Mouse (Mus musculus): ENCODE measurements around the gene Gm12166. TPM values are rescaled to one million over a fixed set of nuclear protein-coding genes. Genes with fewer than 3 reads are reported as not detected.
A peak's percentile ranks its signal among the peaks of the same experiment; 100 is the strongest.
"Not testable (repeated sequence)": the region's sequence is repeated elsewhere in the genome, so short reads cannot be mapped to it uniquely, and the experiment has no call there.

Gene Gm12166
- total RNA-seq, 4 experiments from 2014 or later: 3.3 to 5.9 (median 4.4) TPM

DNA sequence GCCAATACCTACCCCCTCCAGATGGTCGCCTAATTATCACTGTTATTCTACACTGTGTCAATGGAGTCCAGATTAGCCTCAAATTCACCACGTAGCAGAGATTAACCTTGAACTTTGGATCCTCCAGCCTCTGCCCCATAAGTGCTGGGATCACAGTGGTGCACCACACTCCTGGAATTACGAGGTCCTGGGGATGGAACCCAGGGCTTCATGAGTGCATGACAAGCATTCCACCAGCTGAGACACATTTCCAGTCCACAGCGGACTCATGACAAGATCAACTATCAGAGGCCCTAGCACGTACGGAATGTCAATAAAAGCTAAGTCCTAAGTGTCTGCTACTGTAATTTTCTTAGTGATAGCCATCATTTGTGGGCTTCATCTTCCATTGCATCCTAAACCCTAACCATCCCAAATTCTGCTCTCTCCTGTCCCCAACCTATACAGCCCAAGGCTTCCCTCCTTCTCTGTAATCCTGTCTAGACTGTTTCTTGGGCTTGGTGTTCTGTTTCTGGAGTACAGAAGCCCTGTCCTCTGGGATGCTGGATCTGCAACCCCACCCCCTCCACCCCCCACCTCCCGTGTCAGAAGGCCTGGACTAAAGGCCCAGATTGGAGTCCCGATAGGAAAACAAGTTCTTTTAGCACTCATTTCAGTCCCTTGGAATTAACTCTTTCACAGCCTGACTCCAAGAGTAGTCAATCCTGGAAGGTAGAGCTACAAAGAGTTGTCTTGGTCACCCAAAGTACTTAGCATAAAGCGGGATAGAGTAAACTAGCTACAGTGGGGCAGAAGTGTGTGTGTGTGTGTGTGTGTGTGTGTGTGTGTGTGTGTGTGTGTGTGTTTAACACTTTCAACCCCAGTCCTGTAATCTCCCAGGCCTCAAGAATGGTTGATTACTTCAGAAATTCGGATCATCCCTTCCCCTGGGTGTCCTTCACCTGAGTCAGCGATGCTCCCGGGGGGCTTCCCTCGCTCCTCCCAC is 3.1 kb upstream of the Gm12166 start:
- DNase-seq: no peak

DNA sequence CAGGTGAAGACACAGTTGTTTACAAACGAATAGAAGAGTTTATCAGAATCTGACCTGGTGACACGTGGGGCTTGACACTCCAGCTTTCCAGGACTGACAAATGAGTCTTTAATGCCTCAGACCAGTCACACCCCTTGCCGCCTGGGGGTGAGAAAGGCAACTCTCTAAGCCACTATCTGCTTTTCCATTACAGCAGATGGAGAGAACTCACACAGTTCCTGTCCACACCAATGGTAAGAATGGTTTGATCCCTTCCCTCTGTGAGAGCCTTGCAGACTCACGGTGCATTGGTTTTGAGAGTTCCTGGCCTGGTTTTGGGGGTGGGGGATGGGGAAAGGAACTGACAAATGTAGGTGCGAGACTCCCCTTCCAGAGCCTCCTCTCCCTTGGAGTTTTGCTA is 2.2 kb upstream of the Gm12166 start:
- DNase-seq: no peak

DNA sequence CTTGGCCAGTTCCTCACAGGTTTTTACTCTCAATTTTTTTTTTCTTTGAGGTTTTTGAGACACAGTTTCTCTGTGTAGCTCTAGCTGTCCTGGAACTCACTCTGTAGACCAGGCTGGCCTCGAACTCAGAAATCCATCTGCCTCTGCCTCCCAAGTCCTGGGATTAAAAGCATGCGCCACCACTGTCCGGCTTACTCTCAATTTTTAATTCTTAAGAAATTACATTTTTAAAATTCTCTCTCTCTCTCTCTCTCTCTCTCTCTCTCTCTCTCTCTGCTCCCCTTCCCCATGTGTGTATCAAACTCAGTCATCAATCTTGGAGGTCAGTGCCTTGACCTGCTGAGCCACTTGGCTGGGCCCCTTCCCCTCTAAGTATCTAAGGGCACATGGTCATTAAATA is 1.3 kb upstream of the Gm12166 start:
- not testable (repeated sequence) for DNase-seq

DNA sequence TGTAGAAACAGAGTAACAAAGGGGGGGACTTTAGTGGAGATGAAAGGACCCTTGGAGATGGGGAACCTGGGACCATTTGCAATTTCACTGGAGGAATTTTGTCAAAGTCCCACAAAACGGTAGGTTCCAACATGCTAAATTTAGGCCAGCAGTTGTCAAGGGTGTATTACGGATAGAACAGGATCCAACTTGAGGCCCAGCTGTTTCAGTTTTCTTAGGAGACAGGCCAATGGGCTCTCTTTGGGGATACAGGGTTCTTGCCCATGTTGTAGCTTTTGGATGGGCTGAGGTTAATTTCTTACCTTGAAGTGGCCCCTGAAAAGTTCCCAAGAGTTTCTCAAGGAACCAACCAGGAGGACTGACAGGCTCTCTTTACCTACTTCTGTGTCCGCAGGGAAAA is 4.9 kb downstream of the Gm12166 start:
- DNase-seq: no peak

DNA sequence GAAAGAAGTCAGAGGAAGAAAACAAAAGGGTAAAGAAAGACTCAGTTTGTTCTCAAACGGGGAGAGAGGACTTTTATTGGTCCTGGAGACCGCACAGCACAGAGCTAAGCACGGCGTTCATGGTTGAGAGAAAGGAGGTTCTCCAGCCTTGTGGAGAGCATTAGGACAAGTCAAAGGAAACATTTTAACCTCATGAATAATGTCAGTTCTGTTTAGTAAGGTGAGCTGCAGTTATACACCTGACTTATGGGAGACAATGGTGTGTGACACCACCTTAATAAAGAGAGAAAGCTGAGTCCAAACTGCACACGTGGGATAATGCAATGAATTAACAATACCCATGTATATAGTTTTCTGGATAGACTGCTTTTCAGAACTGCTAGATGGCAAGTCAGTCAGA is 7.3 kb downstream of the Gm12166 start:
- no peak for DNase-seq

DNA sequence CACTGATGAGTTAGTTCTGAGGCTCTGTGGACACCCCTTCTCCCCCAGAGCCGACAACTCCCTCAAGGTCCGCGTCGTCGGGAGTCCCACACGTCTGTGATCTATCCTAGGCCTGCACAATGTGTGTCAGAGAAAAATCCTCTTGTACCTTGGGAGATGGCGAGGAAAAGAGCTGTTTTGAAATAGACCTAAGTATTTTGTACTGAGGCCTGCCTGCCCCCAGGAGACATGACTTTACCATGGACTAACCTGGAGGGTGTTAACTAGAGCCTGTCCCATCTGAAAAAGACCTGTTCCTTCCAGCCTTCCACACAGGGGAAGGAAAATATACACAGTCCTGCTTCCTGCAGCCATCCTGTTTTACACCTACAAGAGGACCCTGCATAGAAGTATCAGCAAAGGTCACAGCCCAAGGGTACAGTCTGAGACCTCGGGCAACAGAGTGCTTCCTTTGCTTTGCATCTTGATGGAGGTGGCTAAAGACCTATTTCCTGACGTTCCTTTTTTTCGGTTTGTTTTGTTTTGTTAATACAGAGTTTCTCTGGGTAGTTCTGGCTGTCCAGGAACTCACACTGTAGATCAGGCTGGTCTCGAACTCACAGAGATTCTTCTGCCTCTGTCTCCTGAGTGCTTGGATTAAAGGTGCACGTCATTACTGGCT is 10.4 kb downstream of the Gm12166 start:
- no peak for DNase-seq

DNA sequence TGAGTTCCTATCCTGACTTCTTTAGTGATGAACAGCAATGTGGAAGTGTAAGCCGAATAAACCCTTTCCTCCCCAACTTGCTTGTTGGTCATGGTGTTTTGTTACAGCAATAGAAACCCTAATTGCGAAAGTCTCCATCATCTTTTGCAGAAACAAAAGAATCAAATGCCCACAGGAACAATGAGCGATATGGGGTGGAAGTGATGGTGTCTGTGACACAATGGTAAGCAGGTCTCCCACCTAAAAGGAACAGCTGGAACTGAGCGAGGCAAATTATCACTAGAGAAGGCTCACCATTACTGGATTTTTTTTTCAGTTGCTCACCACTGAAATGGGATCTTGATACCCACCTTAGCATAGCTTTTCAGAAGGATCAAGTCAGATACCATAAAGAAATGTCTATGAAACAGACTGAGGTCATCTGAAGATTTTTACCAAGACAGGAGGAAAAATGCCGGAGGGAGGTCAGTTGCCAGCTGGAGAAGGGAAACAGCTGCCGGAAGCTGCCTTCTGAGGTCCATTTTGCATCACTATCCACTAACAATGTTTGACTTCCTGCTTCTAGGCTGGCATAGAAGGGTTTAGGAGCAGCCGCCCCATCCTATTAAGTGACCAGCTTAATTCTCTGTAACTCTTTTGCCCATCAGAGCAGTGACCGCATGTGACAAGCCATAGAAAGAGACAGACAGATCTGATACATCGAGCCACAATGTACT is 11.1 kb downstream of the Gm12166 start:
- no peak for DNase-seq

DNA sequence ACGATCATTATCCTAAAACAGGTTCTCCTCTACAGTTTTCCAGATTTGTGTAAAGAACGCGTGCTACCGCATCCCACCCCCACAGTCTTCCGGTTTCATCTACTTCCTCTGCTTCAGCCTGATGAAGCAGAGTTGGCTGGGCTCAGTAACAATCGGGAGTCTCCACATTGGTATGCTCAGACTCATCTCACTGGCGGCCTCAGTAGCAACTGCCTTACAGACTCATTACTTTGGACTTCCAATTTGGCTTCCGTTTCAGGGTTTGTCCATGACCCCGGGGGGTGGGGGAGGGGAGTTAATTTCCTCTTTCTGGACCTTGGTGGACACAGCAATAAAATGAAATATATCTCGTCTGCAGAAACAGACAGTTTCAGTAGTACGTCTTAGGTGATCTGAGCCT is 12.8 kb downstream of the Gm12166 start:
- peak; percentile 25 for DNase-seq

DNA sequence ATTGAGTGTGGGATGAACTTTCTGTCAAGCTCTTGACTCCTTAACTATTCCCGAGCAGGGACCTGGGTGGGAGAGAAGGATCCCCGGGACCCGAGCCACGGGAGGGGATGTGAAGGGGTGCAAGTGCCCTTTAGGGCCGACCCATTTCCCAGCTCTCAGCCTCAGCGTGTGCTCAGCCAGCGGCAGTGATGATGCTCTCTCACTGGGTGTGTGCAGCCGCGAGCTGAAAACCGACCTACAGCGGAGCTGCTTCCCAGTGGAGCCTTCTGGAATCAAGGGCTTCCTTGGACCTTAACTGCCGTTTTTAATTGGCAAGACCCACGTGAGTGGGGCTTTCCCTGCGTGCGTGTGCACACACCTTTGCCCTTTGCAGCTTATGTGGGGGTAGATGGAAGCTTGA is 13.2 kb downstream of the Gm12166 start:
- no peak for DNase-seq

DNA sequence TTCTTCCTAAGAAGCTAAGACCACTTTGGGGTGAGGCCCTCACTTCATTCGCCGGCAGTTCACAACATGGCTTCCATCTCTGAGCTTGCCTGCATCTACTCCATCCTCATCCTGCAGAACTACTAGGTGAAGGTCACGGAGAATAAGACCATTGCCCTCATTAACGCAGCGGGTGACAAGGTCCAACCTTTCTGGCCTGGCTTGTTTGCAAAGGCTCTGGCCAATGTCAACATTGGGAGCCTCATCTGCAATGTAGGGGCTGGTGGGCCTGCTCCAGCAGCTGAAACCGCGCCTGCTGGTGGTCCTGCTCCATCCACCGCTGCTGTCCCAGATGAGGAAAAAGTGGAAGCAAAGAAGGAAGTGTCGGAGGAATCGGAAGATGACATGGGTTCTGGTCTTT is 15.7 kb downstream of the Gm12166 start:
- no peak for DNase-seq

DNA sequence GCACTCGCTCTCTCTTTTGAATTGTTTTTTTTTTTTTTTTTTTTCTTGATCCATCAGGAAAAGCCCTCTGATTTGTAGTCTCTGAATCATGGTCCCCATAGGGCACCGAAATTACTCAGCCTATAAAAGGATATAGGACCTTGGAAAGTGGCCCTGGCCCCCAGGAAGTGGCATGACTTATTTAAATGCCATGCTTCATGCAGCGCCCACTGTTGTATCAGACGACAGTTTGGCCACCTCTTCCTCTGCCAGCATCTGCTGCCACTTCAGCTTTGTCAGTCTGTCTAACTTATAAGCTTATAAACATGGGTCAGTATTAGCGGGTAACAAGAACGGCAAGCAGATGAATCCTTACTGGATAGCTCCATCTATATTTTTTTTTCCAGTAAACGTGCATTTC is 19.2 kb downstream of the Gm12166 start:
- DNase-seq: peak; percentile 17

DNA sequence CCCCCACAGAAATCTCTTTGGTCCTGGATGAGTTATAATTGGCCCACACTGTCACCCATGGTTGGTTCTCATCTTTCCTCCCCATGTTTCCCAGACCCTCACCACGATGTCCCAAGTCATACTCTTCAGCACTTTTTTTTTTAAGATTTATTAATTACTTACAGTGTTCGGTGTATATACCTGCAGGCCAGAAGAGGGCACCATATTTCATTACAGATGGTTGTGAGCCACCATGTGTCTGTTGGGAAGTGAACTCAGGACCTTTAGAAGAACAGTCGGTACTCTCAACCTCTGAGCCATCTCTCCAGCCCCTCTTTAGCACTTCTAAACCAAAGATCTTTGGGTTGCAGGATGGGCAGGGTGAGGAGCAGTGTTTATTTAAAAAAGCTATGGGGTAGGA is 20.7 kb downstream of the Gm12166 start:
- DNase-seq: no peak

DNA sequence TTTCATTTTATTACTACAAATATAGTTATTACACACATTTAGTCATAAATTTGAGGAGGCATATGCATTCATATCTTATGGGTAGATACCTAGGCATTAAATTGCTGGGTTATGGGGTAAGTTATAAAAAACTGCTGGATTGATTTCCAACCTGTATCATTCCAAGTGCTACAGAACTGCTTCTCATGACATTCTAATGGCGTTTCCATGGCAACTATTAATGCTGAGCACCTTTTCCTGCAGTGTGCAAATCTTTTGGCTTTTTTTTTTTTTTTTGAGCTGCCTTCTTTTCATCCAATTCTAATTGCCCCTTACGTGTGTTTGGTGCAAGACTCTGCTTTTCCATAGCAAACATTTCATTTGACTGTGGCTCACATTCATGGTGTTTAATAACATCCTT is 22.1 kb downstream of the Gm12166 start:
- DNase-seq: no peak

DNA sequence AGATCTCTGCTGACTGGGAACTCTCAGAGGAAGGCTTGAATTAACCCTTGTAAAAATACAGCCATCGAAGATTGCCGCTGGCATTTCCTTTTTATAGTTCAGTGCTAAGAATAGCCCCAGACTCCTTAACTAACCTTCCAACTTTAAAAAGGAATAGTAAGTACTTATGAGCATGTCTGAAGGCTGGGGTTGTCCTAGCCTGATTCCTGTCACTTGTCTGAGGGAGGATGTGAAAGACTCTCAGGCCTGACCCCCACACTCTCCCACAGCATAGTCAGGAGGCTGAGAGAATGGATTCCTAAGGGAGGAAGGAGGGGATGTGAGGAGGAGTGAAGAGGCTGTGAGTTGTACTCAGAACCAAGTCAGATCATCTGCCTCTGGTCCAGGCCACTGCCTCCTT is 22.6 kb downstream of the Gm12166 start:
- DNase-seq: no peak

DNA sequence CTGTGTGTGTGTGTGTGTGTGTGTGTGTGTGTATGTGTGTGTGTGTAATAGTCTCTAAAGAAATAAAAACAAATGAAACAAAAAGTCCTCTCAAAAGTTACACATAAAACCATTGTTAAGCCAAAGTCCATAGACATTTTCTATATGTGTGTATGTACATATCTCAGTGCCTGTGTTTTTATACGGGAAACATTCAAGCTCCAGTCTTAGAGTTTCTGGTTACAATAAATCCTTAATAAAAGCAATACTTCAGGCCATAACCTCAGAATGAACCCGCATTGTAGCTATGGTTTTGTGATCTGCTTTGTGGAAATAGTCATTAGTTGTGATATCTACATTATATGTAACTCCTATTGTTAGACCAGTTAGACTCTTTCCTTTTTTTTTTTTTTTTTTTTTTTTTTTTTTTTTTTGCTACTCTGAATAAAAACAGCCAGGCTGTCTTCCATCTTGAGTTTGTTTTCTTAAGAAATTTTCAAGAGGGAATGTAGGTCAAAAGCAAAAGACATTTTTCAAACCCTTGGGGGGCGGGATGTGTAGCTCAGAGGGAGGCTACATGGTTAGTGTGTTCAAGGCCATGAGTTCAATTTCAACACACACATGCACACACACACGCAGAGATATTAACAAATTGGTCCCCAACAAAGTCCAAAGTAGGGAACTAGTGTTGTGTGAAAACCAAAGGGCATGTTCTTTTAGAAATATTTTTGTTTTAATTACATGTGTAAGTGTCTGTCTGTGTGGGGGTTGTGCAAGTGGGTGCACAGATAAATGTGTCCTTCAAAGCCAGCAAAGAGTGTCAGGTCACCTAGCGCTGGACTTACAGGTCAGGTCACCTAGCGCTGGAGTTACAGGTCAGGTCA is 23.9 kb downstream of the Gm12166 start:
- no peak for DNase-seq

DNA sequence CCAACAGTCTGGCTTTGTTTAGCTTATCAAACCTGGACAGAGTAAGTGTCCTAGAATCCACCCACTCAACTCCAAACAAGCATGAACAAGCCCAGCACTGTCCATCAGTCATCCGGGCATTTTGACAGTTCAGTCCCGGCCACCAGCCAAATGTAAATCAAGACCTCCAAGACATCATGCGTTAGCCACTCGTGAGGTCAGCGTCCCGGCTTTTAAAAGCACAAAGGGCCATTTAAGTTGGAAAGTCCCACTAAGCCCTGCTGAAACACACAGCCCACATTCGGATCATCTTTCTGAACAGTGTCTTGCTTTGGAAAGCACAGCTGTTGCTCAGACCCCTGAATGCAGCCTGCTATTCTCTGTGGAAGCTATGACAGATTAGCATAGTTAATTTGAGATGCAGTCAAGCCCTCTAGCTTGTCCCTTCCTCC is 26.1 kb downstream of the Gm12166 start:
- no peak for DNase-seq

DNA sequence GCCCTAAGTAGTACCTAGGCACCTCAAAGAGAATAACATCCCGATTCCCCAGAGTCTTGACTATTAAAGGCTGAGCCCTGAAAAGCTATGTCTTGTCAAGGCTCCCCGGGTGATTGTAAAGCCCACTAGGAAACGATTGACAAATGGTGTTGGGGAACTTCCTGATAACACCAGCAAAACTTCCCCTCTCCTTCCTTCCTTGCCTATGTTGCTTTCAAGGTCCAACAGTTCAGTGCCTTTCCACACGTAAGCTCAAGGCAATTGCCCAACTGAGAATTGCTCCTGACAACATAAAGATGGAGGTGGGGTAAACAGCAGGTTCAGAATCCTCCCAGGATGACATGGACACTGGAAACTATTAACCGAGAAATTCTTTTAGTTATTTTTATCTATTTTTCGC is 29.1 kb downstream of the Gm12166 start:
- DNase-seq: no peak

DNA sequence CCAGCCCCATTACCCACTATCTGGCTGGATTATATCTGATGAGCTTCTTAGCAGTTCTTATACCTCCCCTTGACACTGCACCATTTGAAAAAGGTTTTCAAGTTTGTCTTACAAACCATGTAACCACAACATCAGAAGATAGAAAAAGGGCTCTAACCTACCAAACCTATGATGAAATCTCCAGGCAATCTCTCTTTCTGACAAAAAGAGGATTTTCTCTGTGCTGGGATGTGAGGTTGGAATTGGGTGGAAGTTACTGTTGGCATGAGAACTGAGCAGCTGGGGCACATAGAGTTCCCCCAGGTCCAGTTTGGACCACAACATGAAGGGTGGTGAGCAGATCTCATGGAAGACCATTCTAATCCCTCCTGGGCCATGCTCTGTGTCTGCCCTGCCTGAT is 30.3 kb downstream of the Gm12166 start:
- DNase-seq: no peak

DNA sequence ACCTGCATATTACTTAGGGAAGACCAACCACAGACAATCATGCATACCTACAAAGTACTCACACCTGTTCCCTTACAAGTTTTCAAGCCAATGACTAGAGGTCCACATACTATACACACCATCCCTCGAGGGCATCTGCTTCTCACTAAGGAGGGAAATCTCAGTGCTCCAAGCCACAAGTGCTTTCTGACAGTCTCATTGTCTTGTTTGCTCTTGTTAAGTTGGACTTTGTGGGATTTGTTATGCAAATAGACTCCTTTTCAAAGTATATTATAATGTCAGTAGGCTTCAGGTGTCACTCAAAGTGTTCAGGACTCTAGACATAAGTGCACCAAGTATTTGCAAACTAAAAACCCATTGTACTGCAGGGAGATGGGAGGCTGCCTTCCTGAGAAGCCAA is 31.9 kb downstream of the Gm12166 start:
- no peak for DNase-seq

DNA sequence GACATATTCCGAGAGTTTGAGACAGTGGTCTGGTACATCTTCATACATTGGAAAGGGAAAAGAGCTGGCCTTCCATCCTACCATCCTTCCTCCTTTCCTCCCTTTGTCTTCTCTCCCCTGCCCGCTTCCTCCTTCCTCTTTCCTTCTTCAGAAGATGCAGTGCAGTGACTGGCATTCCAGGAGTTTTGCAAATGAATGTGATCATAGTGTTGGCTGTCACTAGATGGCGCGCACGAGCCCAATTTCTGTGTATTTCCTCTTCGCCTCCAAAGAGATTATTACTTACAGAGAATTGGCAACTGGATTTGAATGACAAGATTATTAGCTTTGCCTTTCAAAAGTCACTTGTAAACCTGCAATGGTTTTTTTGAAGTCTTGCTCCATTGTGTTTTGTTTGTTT is 36.1 kb downstream of the Gm12166 start:
- peak; percentile 10 for DNase-seq

All from adrenal gland, adult 8-10 months (tissue).